Mouse (Mus musculus): ENCODE measurements around the gene Pmpcb. TPM values are rescaled to one million over a fixed set of nuclear protein-coding genes. Genes with fewer than 3 reads are reported as not detected.

Pmpcb gene
- polyA plus RNA-seq, 1 experiment: 1.3 TPM

DNA sequence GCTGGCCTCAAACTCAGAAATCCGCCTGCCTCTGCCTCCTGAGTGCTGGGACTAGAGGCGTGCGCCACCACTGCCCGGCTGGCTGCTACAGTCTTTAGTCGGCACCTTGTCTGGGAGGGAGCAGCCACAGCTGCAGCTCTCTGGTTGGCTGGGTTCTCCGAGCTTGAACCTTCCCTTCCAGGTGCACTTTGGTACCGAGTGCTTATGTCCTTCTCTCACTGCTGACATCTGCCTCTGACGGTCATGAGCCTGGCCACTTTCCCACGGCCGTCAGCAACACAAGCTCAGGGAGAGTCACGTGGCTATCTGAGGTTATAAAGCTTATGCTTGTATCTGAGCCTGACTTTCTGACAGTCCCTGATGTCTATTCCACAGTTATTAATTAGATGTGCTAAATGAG lies 2.2 kb downstream of the Pmpcb start:
- H3K9me3 ChIP-seq (ENCODE audit: control insufficient read depth, low read length): no peaks in the 10 kb centered on the region
- H3K4me1 ChIP-seq (ENCODE audit: control insufficient read depth): peaks cover 22% of the 10 kb centered on the region
- H3K27me3 ChIP-seq (ENCODE audit: control insufficient read depth): no peaks in the 10 kb centered on the region
- no peak for TF ChIP-seq GATA1 (IDR thresholded peaks at IDR 0.05; ENCODE audit: low read length)
- H3K36me3 ChIP-seq (ENCODE audit: control insufficient read depth): peaks cover 50% of the 10 kb centered on the region
- H3K4me3 ChIP-seq (replicated peaks): no peak overlapping the region

DNA sequence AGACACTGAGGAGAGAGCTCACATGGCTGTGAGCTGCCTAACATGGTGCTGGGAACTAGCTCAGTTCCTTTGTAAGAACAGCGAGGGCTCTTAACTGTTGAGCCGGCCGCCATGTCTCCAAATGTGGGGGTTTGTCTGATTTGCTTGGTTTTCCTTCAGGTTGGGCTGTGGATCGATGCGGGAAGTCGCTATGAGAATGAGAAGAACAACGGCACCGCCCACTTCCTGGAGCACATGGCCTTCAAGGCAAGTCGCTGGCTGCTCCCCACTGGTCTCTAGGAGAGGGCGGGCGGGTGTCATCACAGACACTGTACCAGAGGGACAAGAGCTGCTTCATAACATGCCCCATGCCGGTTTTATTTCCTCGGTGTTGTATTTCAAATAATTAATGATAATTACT lies 2.9 kb downstream of the Pmpcb start:
- Histone ChIP-seq H3K9me3 (ENCODE audit: control insufficient read depth, low read length) (no peaks in the 10 kb centered on the region), H3K4me1 (ENCODE audit: control insufficient read depth) (peaks cover 22% of the 10 kb centered on the region), H3K36me3 (ENCODE audit: control insufficient read depth) (peaks cover 57% of the 10 kb centered on the region), H3K4me3 (replicated peaks) (no peak overlapping the region), H3K27me3 (ENCODE audit: control insufficient read depth) (no peaks in the 10 kb centered on the region)
- no peak for TF ChIP-seq TAL1 (IDR thresholded peaks at IDR 0.05; ENCODE audit: low read length)
- no peak for TF ChIP-seq GATA1 (IDR thresholded peaks at IDR 0.05; ENCODE audit: low read length)

DNA sequence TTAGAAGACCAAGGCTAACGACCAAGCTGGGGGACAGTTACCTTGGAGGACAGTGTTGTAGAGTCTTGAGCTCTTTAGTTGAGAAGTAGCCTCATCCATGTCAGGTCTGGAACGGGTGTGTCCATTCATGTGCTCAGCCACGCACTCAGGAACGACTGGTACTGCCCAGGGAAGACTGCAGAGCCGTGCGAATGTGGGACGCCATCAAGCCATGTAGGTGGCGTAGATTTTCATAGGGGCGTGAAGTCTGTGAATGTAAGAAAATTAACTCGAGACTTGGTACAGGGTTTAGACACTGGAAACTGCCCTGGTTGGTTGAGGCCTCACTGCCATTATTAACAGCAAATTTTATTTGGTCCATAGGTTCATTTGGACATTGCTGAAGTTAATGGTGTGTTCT lies 6.7 kb downstream of the Pmpcb start:
- Histone ChIP-seq H3K4me3 (replicated peaks) (no peak overlapping the region), H3K9me3 (ENCODE audit: control insufficient read depth, low read length) (no peaks in the 10 kb centered on the region), H3K4me1 (ENCODE audit: control insufficient read depth) (peaks cover 3% of the 10 kb centered on the region), H3K27me3 (ENCODE audit: control insufficient read depth) (no peaks in the 10 kb centered on the region), H3K36me3 (ENCODE audit: control insufficient read depth) (peaks cover 89% of the 10 kb centered on the region)
- TF ChIP-seq TAL1 (IDR thresholded peaks at IDR 0.05; ENCODE audit: low read length): no peak
- TF ChIP-seq GATA1 (IDR thresholded peaks at IDR 0.05; ENCODE audit: low read length): no peak

DNA sequence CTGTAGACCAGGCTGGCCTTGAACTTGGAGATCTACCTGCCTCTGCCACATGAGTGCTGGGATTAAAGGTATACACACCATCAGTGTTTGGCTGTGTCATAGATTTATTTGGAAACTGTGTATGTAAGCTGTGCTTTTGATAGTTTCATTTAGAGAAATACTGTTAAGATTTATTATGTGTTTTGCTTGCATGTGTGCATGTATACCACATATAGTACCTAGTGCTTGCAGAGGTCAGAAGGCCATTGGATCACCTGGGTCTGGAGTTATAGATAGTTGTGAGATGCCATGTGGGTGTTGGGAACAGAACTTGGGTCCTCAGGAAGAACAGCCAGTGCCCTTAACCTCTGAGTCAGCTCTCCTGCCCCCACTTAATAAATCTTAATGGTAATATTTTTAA lies 7.7 kb downstream of the Pmpcb start:
- Histone ChIP-seq H3K4me3 (replicated peaks) (no peak overlapping the region), H3K9me3 (ENCODE audit: control insufficient read depth, low read length) (no peaks in the 10 kb centered on the region), H3K27me3 (ENCODE audit: control insufficient read depth) (no peaks in the 10 kb centered on the region), H3K36me3 (ENCODE audit: control insufficient read depth) (peaks cover 90% of the 10 kb centered on the region), H3K4me1 (ENCODE audit: control insufficient read depth) (no peaks in the 10 kb centered on the region)
- no peak for TF ChIP-seq GATA1 (IDR thresholded peaks at IDR 0.05; ENCODE audit: low read length)
- TF ChIP-seq TAL1 (IDR thresholded peaks at IDR 0.05; ENCODE audit: low read length): no peak

DNA sequence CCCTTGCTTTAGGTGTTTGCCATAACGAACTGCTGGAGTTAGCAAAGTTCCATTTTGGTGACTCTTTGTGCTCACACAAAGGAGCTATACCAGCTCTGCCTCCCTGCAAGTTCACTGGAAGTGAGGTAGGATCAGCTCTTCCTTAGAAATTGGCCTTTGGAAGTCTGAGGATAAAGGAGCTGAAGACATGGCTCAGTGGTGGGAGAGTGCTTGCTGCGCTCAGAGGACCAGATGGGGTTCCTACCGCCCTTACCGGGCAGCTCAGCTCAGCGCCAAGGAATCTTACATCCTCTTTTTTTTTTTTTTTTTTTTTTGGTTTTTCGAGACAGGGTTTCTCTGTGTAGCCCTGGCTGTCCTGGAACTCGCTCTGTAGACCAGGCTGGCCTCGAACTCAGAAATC lies 9.0 kb downstream of the Pmpcb start:
- no peaks in the 10 kb centered on the region for H3K4me1 ChIP-seq (ENCODE audit: control insufficient read depth)
- H3K4me3 ChIP-seq (replicated peaks): no peak overlapping the region
- no peaks in the 10 kb centered on the region for H3K27me3 ChIP-seq (ENCODE audit: control insufficient read depth)
- peaks cover 80% of the 10 kb centered on the region for H3K36me3 ChIP-seq (ENCODE audit: control insufficient read depth)
- TF ChIP-seq GATA1 (IDR thresholded peaks at IDR 0.05; ENCODE audit: low read length) (no peak), TAL1 (IDR thresholded peaks at IDR 0.05; ENCODE audit: low read length) (no peak)
- H3K9me3 ChIP-seq (ENCODE audit: control insufficient read depth, low read length): no peaks in the 10 kb centered on the region

DNA sequence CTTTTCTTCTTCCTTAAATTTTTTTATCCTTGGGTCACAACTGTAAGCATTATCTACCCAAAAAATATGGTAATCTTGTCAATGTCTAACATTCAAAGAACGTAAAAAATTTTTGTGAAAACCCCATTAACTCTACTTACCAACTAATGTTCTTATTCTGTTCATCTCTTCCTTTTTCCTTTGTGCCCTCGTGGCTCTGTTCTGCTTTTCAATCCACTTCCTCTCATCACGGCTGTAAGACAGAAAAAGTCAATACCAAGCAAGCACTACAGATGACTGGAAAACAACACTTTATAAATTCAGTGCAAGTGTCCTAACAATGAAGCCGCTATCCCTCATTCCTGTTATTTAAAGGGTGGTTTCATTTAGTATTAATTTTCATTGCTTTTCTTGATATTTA lies 31.6 kb downstream of the Pmpcb start:
- H3K4me1 ChIP-seq (ENCODE audit: control insufficient read depth): no peaks in the 10 kb centered on the region
- no peaks in the 10 kb centered on the region for H3K27me3 ChIP-seq (ENCODE audit: control insufficient read depth)
- H3K36me3 ChIP-seq (ENCODE audit: control insufficient read depth): peaks cover 68% of the 10 kb centered on the region
- no peaks in the 10 kb centered on the region for H3K9me3 ChIP-seq (ENCODE audit: control insufficient read depth, low read length)
- TF ChIP-seq TAL1 (IDR thresholded peaks at IDR 0.05; ENCODE audit: low read length) (no peak), GATA1 (IDR thresholded peaks at IDR 0.05; ENCODE audit: low read length) (no peak)
- no peak overlapping the region for H3K4me3 ChIP-seq (replicated peaks)

DNA sequence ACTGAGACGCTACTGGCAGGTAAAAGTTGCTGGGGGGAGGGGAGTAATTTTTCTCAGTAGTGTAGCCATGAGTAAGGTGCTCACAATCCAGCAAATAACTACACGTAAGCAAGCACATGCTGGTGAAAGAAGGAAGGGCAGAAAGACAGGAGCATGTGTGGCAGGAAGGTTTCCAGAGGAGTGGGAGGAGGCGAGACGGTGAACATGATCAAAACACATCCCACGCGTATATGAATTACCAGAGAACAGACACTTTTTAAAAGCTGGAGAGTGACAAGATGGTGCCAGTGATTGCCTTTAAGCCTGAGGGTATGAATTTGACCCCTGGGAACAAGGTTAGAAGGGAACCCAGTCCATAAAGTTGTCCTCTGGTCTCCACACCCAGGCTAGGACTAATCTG lies 32.9 kb downstream of the Pmpcb start:
- no peak for TF ChIP-seq GATA1 (IDR thresholded peaks at IDR 0.05; ENCODE audit: low read length)
- no peak for TF ChIP-seq TAL1 (IDR thresholded peaks at IDR 0.05; ENCODE audit: low read length)
- no peaks in the 10 kb centered on the region for H3K4me1 ChIP-seq (ENCODE audit: control insufficient read depth)
- no peaks in the 10 kb centered on the region for H3K9me3 ChIP-seq (ENCODE audit: control insufficient read depth, low read length)
- peaks cover 68% of the 10 kb centered on the region for H3K36me3 ChIP-seq (ENCODE audit: control insufficient read depth)
- H3K27me3 ChIP-seq (ENCODE audit: control insufficient read depth): no peaks in the 10 kb centered on the region
- no peak overlapping the region for H3K4me3 ChIP-seq (replicated peaks)

DNA sequence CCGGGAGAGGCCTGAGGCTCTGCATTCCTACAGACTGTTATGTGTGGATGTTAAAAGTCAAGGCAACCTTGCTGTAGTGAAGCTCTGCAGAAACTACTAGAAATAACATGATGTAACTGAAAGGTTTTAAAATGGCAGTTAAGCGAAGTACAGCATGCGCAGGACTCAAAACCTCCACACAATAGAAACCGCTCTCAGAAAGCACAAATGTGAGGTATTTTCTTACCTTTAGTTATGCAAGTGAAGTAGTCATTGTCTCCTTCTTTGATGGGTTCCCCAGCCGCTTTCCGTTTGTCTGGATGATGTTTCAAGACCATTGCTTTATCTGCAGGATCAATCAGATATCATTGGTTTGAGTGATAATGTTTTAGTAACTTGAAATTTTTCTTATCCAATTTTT lies 39.5 kb downstream of the Pmpcb start:
- TF ChIP-seq TAL1 (IDR thresholded peaks at IDR 0.05; ENCODE audit: low read length) (no peak), GATA1 (IDR thresholded peaks at IDR 0.05; ENCODE audit: low read length) (no peak)
- no peaks in the 10 kb centered on the region for H3K4me1 ChIP-seq (ENCODE audit: control insufficient read depth)
- H3K4me3 ChIP-seq (replicated peaks): no peak overlapping the region
- no peaks in the 10 kb centered on the region for H3K9me3 ChIP-seq (ENCODE audit: control insufficient read depth, low read length)
- peaks cover 70% of the 10 kb centered on the region for H3K36me3 ChIP-seq (ENCODE audit: control insufficient read depth)
- no peaks in the 10 kb centered on the region for H3K27me3 ChIP-seq (ENCODE audit: control insufficient read depth)

DNA sequence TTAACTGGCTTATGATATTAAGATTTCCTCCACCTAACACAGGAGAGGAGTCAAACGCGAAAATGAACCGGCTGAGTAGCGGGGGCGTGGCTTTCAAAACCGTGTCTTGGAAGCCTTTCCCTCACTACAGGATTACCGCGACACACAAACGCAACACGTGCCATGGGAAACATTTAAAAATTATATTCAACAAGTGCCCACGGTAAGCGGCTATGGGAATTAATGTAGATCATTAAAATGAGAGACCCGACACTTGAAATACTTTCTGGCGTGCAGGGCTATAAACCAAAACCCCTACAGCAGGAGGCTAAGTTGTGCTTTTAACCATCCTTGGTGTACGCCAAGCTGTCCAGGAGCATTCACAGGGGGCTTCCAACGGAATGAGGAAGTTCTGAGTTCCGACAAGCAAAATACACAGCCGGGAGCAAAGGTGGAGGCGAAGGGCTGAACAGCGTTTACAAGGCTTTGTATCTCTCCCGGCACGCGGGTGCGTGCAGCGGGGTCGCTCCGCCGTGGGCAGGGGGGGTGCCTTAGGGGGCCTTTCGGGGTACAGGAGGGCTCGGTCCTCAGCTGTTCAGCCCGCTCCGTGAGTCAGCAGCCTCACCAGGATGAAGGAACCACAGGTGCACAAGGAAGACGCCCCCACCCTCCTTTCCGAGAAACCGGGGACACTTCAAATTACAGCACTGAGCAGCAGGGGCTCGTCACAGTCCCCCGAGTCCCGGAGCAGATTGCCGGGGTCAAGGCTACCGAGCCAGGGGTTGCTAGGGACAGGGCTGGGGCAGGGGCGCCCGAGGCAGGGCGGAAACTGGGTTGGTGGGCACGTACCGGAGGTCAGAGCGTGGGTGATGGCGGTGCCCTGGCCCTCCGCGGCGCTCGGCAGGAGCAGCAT lies 47.5 kb downstream of the Pmpcb start:
- Histone ChIP-seq H3K4me1 (ENCODE audit: control insufficient read depth) (peaks cover 51% of the 10 kb centered on the region), H3K4me3 (replicated peaks) (peak overlapping the region; percentile 85), H3K9me3 (ENCODE audit: control insufficient read depth, low read length) (no peaks in the 10 kb centered on the region), H3K36me3 (ENCODE audit: control insufficient read depth) (peaks cover 52% of the 10 kb centered on the region), H3K27me3 (ENCODE audit: control insufficient read depth) (no peaks in the 10 kb centered on the region)
- TF ChIP-seq TAL1 (IDR thresholded peaks at IDR 0.05; ENCODE audit: low read length) (no peak), GATA1 (IDR thresholded peaks at IDR 0.05; ENCODE audit: low read length) (no peak)

Data from erythroblast, embryonic 14.5 days (primary cell).